Mouse (Mus musculus) pancreas, adult 10 weeks (tissue): ENCODE measurements around the gene Cntnap3. TPM values are rescaled to one million over a fixed set of nuclear protein-coding genes. Genes with fewer than 3 reads are reported as not detected.

Experiments used
- polyA plus RNA-seq: library from polyadenylated mRNA; stranded (reverse); fragments of 350-450 nt; fragmentation: Illumina TruSeq; extraction: RNeasy Lipid Tissue Mini Kit (QIAGEN cat#74804); gene quantifications from one replicate; pipeline ENCODE4 v1.2.3, GENCODE M21; 2015; ENCODE audit warnings: low read depth, low replicate concordance; ENCODE audit not compliant: insufficient read depth

The Cntnap3 gene
- not detected for polyA plus RNA-seq

DNA sequence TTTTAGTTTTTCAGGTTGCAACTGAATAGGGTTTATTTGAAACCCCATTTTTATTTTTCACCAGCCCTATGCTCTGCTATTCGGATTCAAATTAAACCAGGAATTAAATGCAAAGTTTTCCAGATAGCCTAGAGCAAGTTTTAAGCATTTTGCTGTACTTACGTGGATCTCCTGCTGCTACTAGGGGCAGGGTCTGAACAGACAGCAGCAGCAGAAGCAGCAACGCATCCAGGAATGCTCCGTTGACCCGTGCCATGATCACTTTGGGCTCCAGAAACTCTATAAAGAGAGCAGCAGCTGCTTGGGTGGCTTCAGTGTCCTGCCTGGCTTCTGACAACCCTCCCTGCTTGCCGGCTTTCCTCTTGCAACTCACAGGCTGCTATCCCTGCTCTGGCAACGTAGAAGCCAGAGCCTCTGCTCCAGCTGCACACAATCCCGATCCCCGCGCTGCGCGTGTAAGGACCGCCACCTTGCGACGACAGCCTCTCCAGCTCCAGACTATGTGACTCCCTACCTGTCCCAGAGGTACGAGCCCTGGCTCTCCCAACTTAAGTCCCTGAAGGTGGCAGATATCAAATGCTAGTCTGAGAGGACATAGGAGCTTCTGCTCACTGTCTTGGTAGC, at the start of gene Cntnap3:
Gene Cntnap3, minus strand, starts transcription at position 371 of the 624 bp plus-strand sequence.

DNA sequence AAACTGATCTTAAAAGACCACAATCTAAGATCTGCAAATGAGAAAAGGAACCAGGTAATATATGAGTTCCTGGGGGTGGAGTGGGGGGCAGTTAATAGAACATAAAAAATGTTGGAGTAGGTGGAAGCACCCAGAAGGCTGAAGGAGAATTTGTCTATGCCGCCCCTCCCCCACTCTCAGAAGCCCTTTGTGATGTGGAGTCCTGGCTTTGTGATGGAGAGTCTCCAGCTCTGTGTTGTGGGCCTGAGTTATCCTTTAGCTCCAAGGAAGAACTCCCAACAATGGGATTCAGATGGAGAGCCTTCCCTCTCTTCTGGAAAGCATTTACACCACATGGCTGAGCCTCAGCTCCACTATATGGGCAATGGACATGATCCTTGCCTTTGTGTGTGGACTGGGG, 13.4 kb upstream of the Cntnap3 start, which contains the start of gene Spata31:
Gene Spata31, plus strand, starts transcription at position 216 of the 400 bp plus-strand sequence.

Other genes starting within 250 kb of the Cntnap3 start
- gene Spata31, start 13.5 kb upstream of the Cntnap3 start, polyA plus RNA-seq, result not detected
- gene Spata31d1c, start 129.1 kb upstream of the Cntnap3 start, polyA plus RNA-seq, result not detected
- gene Prss47, start 148.8 kb upstream of the Cntnap3 start, polyA plus RNA-seq, result not detected
- gene Mfsd14b, start 209.0 kb upstream of the Cntnap3 start, polyA plus RNA-seq, result 5.0 TPM
- gene Olfr465-ps1, start 234.1 kb upstream of the Cntnap3 start, polyA plus RNA-seq, result not detected
- not detected for gene Olfr466, start 246.3 kb upstream of the Cntnap3 start, polyA plus RNA-seq